Mouse (Mus musculus) testis, adult 2 months (tissue): ENCODE results near the gene Stxbp1.

Experiments
- CTCF ChIP-seq: fragments of 200-500 bp; IDR thresholded peaks from 2 replicates; pipeline ENCODE4 v1.5.1; 2012; ENCODE audit warnings: low read depth, mild to moderate bottlenecking, inconsistent platforms, low read length, moderate library complexity; ENCODE audit not compliant: control insufficient read depth, insufficient read depth, insufficient replicate concordance
- POLR2A ChIP-seq: fragments of 200-500 bp; IDR thresholded peaks from 2 replicates; pipeline ENCODE4 v1.6.1; 2012; ENCODE audit warnings: low read depth, mild to moderate bottlenecking, inconsistent platforms, low read length, moderate library complexity; ENCODE audit not compliant: control insufficient read depth

DNA sequence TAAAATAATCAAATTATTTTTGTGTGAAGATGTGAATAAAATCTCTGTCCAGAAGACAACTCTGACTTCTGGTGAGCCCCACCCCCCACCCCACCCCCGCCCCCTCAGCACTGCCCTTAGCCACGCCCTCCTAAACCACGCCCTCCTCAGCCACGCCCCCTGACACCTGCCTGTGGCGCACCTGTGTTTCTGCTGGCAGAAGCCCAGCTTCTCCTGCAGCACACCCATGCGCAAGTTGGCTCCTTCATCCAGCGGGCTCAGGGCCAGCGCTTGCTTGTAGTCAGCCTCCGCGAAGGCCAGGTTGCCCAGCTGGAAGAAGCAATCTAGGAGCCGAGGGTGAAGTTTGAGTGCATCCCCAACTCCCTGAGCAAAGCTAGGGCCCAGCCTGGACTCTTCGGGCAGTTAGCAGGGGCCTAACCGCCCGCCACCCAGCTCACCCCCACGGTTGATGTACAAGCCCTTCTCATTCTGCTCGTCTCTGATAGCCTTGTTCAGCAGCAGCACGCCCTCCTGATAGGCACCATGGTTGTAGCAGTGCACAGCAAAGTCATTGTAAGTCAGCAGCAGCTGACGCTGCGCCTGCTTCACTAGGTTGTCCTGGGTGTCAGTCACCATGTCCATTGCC, 78.3 kb downstream of the Stxbp1 start:
- no peak for TF ChIP-seq POLR2A
- TF ChIP-seq CTCF, result no peak
